Mouse (Mus musculus) midbrain, postnatal 0 days (tissue): ENCODE results near the gene BC004004. TPM values are rescaled to one million over a fixed set of nuclear protein-coding genes. Genes with fewer than 3 reads are reported as not detected.

Experiments
- ATAC-seq: fragments of 200-750 bp; cut with Nextera tagmentation; 2 replicates; pipeline ENCODE4 v1.8.0; 2017; ENCODE audit warnings: moderate number of reproducible peaks, mild to moderate bottlenecking, moderate TSS enrichment, moderate library complexity; ENCODE audit not compliant: low FRiP score
- DNase-seq: peaks from one replicate; pipeline ENCODE4 v3.0.0-alpha.2; 2015; ENCODE audit warnings: low spot score
- H3K27ac ChIP-seq: fragments of 300-500 bp; sonication (generic); 2 replicates; pipeline ENCODE4 v1.5.1; 2014; ENCODE audit warnings: low read depth, mild to moderate bottlenecking, low read length, mixed read lengths
- H3K27me3 ChIP-seq: fragments of 300-500 bp; sonication (generic); 2 replicates; pipeline ENCODE4 v1.6.1; 2014; ENCODE audit warnings: low read length, control low read depth, mixed read lengths; ENCODE audit not compliant: insufficient read depth
- H3K36me3 ChIP-seq: fragments of 300-500 bp; sonication (generic); 2 replicates; pipeline ENCODE4 v1.6.1; 2014; ENCODE audit warnings: low read length, control low read depth, mixed read lengths; ENCODE audit not compliant: insufficient read depth
- H3K4me1 ChIP-seq: fragments of 300-500 bp; sonication (generic); 2 replicates; pipeline ENCODE4 v1.6.1; 2014; ENCODE audit warnings: mild to moderate bottlenecking, control low read depth, antibody characterized with exemption, low read length, mixed read lengths; ENCODE audit not compliant: insufficient read depth
- H3K4me2 ChIP-seq: fragments of 300-500 bp; sonication (generic); 2 replicates; pipeline ENCODE4 v1.6.1; 2014; ENCODE audit warnings: low read depth, mild to moderate bottlenecking, low read length, mixed read lengths; ENCODE audit not compliant: poor library complexity, severe bottlenecking
- H3K4me3 ChIP-seq: fragments of 300-500 bp; sonication (generic); 2 replicates; pipeline ENCODE4 v1.5.1; 2014; ENCODE audit warnings: low read depth, mild to moderate bottlenecking, low read length, moderate library complexity
- H3K9ac ChIP-seq: fragments of 300-500 bp; sonication (generic); replicated peaks from 2 replicates; pipeline ENCODE4 v1.6.1; 2014; ENCODE audit warnings: mild to moderate bottlenecking, low read length, moderate library complexity, mixed read lengths; ENCODE audit not compliant: poor library complexity, severe bottlenecking
- H3K9me3 ChIP-seq: fragments of 300-500 bp; sonication (generic); 2 replicates; pipeline ENCODE4 v1.6.1; 2016; ENCODE audit warnings: low read length, control low read depth
- CTCF ChIP-seq: IDR thresholded peaks from 2 replicates; pipeline ENCODE4 v1.5.1; 2016; ENCODE audit warnings: antibody characterized with exemption, mild to moderate bottlenecking
- WGBS: fragments of 180-500 bp; shearing (Covaris S2); extraction: QIAGEN DNeasy Blood & Tissue Kit; methylation state at CpG from one replicate; pipeline ENCODE4 v1.1.7; 2014; 5-methylcytosine and 5-hydroxymethylcytosine counted together
- polyA plus RNA-seq: library from polyadenylated mRNA; unstranded; fragments of >200 nt; fragmentation: Nextera tagmentation; extraction: Ambion mirVana; gene quantifications from 2 replicates; pipeline ENCODE4 v1.2.1, GENCODE M21; 2015
- total RNA-seq: library from RNA; depleted of rRNA; stranded (reverse); fragments of >200 nt; gene quantifications from 2 replicates; pipeline ENCODE4 v1.2.3, GENCODE M21; 2014

Gene BC004004
- total and polyA plus RNA-seq, 2 experiments from 2014 or later, result 120 to 146 TPM

DNA sequence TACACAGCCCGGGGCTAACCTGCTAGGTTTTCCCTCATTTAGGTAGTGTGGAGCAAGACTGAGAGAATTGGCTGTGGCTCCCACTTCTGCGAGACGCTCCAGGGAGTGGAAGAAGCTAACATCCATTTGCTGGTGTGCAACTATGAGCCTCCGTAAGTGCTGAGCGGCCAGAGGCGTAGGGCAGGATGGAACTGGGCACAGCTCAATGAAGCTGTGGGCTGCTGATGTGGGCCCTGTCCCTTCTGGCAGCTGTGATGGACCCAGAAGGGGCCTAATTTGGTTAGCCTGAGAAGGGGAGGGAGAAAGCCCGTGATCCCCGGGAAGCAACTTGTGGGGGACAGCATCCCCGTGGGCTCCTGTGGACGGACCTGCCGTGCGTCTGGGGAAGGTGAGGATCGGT, 57.2 kb downstream of the BC004004 start:
- H3K4me1 ChIP-seq, result peaks cover 12% of the 10 kb centered on the region
- H3K36me3 ChIP-seq, result 0 out of 2 replicates have a peak, but pooled peaks cover 3% of the 10 kb centered on the region
- peak overlapping the region; percentile 31; the same call in 1 of the 2 replicates for H3K4me2 ChIP-seq
- WGBS, result 53% methylated on average over 13 of the region's 13 CpGs
- TF ChIP-seq CTCF, result no peak
- ATAC-seq (no peak), DNase-seq (no peak)
- no peaks in the 10 kb centered on the region for H3K9me3 ChIP-seq
- H3K4me3 ChIP-seq, result no peak overlapping the region
- peak overlapping the region; percentile 44; the same call in 1 of the 2 replicates for H3K9ac ChIP-seq
- H3K27ac ChIP-seq, result peak overlapping the region; percentile 74
- H3K27me3 ChIP-seq, result no peaks in the 10 kb centered on the region; the same call in 1 of the 2 replicates

DNA sequence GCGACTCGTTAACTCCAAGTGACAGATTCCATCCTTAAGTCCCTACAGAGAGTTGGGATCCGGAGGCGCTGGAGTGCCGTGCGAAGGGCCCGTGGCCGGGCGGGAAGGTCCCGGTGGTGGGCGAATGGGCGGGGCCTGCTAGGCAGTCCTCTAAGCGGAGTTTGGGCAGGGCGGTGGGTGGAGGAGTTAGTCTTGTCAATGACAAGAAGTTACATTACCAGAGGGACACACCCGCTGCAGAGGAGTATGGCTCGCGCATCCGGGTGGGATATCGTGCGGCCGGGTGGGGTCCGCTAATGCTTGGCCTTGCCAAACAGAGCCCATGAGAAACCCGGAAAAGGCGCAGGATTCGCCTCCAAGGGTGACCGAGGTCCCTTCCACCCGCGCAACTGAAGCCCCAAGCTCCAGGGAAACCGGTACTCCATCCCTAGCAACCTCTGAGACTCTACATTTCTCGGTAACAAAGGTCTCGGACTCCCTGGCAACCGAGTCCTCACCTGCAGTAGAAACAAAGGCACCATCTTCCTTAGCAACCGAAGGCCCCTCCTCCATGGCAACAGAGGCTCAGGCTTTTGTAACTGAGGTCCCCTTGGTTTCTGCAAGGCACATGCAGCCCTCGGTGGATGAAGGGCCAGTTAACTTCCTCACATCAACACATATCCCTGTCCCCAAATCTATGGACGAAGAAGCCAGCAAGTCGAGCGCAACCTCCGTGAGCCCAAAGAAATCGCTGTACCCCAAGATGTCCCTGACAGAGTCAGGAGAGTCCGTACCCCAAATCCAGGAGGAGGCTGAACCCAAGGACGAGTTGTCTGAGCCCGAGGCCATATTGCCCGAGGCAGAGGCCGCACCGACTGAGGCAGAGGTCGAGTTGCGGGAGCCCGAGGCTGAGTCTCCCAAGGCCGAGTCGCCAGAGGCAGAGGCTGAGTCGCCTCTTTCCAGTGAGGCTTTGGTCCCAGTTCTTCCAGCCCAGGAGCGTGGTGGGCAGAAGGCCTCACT, 58.2 kb downstream of the BC004004 start:
- H3K4me3 ChIP-seq, result peak overlapping the region; percentile 16; the same call in 1 of the 2 replicates
- WGBS, result 11% methylated on average over 52 of the region's 52 CpGs
- H3K9me3 ChIP-seq, result no peaks in the 10 kb centered on the region
- H3K27ac ChIP-seq, result peak overlapping the region; percentile 74
- H3K36me3 ChIP-seq, result peaks cover 9% of the 10 kb centered on the region; the same call in 1 of the 2 replicates
- peak overlapping the region; percentile 48 for H3K9ac ChIP-seq
- H3K4me2 ChIP-seq, result peak overlapping the region; percentile 31
- no peaks in the 10 kb centered on the region; the same call in 1 of the 2 replicates for H3K27me3 ChIP-seq
- DNase-seq (peak; percentile 66), ATAC-seq (no peak)
- peaks cover 12% of the 10 kb centered on the region for H3K4me1 ChIP-seq
- no peak for TF ChIP-seq CTCF

DNA sequence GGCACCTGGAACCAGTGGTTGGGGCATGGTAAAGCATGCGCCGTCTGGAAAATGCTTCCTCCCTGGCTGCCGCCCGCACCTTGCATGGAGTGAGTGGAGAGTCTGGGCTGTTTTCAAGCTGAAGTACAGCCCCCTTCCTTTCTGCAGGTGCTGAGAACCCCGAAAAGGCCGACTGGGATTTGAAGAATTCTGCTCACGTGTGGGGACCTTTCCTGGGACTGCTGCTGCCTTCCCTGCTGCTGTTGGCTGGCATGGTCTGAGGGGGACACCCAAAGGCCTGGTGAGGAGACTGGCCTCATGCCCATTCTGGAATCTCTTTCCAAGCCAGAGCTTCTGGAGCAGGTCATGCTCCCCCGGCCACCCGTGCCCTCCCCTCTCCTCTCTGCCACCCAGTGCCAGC, 59.1 kb downstream of the BC004004 start:
- ATAC-seq (no peak), DNase-seq (no peak)
- peaks cover 18% of the 10 kb centered on the region for H3K36me3 ChIP-seq
- no peaks in the 10 kb centered on the region for H3K27me3 ChIP-seq
- peak overlapping the region; percentile 74 for H3K27ac ChIP-seq
- peaks cover 12% of the 10 kb centered on the region for H3K4me1 ChIP-seq
- H3K9me3 ChIP-seq, result no peaks in the 10 kb centered on the region
- H3K4me2 ChIP-seq, result no peak overlapping the region
- 84% methylated on average over 9 of the region's 9 CpGs for WGBS
- H3K9ac ChIP-seq, result no peak overlapping the region
- no peak for TF ChIP-seq CTCF
- H3K4me3 ChIP-seq, result no peak overlapping the region

DNA sequence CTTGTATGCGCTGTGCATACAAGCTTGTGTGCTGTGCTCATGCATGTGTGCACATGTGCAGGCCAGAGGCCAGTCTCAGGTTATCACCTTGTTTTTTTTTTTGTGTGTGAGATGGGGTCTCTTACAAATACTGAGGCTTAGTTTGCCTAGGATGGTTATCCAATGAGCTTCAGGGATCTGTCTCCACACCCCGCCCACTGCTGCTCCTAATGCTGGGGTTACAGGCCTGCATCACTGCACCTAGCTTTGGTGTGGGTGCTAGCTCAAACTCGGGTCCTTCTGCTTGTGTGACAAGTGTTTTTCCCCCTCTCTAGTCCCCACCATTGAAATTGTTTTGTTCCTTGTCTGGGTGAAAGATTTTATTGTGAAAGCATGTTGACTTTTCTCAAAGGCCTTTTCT, 61.6 kb downstream of the BC004004 start:
- ATAC-seq, result no peak
- WGBS, result 84% methylated on average over 3 of the region's 3 CpGs
- Histone ChIP-seq H3K9me3 (no peaks in the 10 kb centered on the region), H3K4me2 (no peak overlapping the region), H3K36me3 (peaks cover 37% of the 10 kb centered on the region), H3K27me3 (no peaks in the 10 kb centered on the region), H3K27ac (0 out of 2 replicates have a peak overlapping the region, but pooled peaks have one; percentile 26), H3K9ac (no peak overlapping the region), H3K4me1 (peaks cover 12% of the 10 kb centered on the region), H3K4me3 (no peak overlapping the region)
- TF ChIP-seq CTCF, result no peak
- no peak for DNase-seq

DNA sequence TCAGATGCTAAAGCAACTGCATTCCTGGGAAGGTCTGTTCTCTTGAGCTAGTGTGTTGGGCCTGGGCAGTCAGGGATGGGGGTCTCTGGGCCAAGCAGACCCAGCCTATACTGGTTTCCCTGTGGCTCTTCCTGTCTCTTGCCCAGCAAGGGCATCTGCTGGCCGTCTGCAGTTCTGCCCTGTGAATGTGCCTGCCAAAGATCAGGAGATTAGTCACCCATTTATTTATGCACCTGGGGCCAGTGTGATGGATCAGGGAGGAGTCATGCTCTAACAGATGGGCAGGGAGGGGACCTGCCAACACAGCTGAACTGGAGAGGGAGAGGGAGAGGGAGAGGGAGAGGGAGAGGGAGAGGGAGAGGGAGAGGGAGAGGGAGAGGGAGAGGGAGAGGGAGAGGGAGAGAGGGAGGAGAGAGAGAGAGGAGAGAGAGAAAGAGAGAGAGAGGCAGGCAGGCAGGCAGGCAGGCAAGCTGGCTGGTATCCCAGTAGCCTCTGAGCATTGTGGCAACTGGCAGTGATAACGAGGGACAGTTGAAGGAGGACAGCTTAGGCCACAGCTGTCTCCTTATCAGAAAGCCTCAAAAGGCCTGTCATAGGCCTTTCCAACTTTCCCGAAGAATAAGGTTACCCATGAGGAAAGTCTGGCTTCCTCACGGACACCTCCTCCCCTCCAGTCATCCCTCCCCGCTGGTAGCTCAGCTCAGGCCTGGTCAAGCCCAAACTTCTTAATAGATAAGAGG, 62.3 kb downstream of the BC004004 start:
- Histone ChIP-seq H3K4me2 (no peak overlapping the region), H3K27me3 (no peaks in the 10 kb centered on the region), H3K9me3 (no peaks in the 10 kb centered on the region), H3K4me1 (peaks cover 12% of the 10 kb centered on the region), H3K36me3 (peaks cover 43% of the 10 kb centered on the region), H3K9ac (no peak overlapping the region), H3K4me3 (no peak overlapping the region), H3K27ac (peak overlapping the region; percentile 59; the same call in 1 of the 2 replicates)
- no peak for ATAC-seq
- WGBS, result 27% methylated on average over 5 of the region's 5 CpGs
- DNase-seq, result peak; percentile 76
- peak; percentile 25; the same call in 1 of the 2 replicates for TF ChIP-seq CTCF
